Mouse (Mus musculus) ovary, postnatal 14 days (tissue): ENCODE results near the gene Bcor.

Source experiments
- DNase-seq: peaks from one replicate; pipeline ENCODE4 v3.0.0; 2022; ENCODE audit warnings: low spot score

The Bcor gene

GRCm38 (mm10) chrX:12159981-12160656, at the start of gene Bcor:
Gene Bcor (minus strand): TSS chrX:12160355.
- no peak for DNase-seq

- DNase-seq: no peak
These were observed 42.8 kb upstream of the Bcor start for GRCm38 (mm10) chrX:12202951-12203350.

- no peak for DNase-seq
These were observed 41.0 kb upstream of the Bcor start for GRCm38 (mm10) chrX:12201111-12201510.

- no peak for DNase-seq
These were observed 35.2 kb upstream of the Bcor start for GRCm38 (mm10) chrX:12195234-12195919.

GRCm38 (mm10) chrX:12192343-12192742, 32.2 kb upstream of the Bcor start:
- DNase-seq: no peak

- DNase-seq: no peak
These were observed 29.4 kb upstream of the Bcor start for GRCm38 (mm10) chrX:12189511-12189910.

GRCm38 (mm10) chrX:12175198-12175960, 15.2 kb upstream of the Bcor start:
- DNase-seq: no peak

GRCm38 (mm10) chrX:12170128-12170527, 10.0 kb upstream of the Bcor start:
- DNase-seq: no peak

- no peak for DNase-seq
These were observed 4.7 kb upstream of the Bcor start for GRCm38 (mm10) chrX:12164591-12165529.

- no peak for DNase-seq
These were observed 647 bp downstream of the Bcor start for GRCm38 (mm10) chrX:12159534-12159881.

- DNase-seq: no peak
These were observed 1.2 kb downstream of the Bcor start for GRCm38 (mm10) chrX:12158821-12159533.

GRCm38 (mm10) chrX:12158244-12158820, 1.8 kb downstream of the Bcor start:
- DNase-seq: no peak

GRCm38 (mm10) chrX:12157331-12157930, 2.7 kb downstream of the Bcor start:
- no peak for DNase-seq

GRCm38 (mm10) chrX:12155842-12156291, 4.3 kb downstream of the Bcor start:
- DNase-seq: no peak

- DNase-seq: no peak
These were observed 4.9 kb downstream of the Bcor start for GRCm38 (mm10) chrX:12155068-12155840.

- no peak for DNase-seq
These were observed 6.7 kb downstream of the Bcor start for GRCm38 (mm10) chrX:12153141-12154095.

- DNase-seq: no peak
These were observed 7.9 kb downstream of the Bcor start for GRCm38 (mm10) chrX:12151996-12152904.
